Mouse (Mus musculus) WW6 (cell line): ENCODE measurements around the gene Adgrb3.
A peak's percentile ranks its signal among the peaks of the same experiment; 100 is the strongest.

Source experiments
- DNase-seq: peaks from one replicate; pipeline ENCODE4 v3.0.0-alpha.2; 2013; ENCODE audit warnings: low read depth, low spot score

Adgrb3 gene

GRCm38 (mm10) chr1:25828971-25829920 lies at the start of gene Adgrb3:
Gene Adgrb3, minus strand, starts transcription at chr1:25829707.
- DNase-seq = no peak

DNA sequence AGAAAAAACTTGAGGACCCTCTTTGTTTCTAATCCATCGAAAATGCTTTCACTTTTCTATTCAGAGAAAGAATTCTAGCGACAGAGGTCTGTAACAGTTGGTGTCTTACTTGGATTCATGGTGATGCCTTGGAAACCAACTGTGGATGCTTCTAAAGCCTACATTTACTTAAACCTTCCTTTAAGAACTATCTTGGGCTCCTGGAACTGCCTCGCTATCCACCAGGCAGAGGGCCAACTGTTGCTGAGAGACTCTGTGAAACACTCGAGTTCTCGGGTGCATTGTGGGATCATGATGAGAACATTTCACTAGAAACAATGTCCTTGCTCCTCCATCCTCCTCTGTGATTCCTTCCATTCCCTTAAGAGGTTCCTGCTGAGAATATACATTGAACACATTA lies 48.0 kb upstream of the Adgrb3 start:
- no peak for DNase-seq

- no peak for DNase-seq
These were observed 28.0 kb upstream of the Adgrb3 start for GRCm38 (mm10) chr1:25857473-25857872.

DNA sequence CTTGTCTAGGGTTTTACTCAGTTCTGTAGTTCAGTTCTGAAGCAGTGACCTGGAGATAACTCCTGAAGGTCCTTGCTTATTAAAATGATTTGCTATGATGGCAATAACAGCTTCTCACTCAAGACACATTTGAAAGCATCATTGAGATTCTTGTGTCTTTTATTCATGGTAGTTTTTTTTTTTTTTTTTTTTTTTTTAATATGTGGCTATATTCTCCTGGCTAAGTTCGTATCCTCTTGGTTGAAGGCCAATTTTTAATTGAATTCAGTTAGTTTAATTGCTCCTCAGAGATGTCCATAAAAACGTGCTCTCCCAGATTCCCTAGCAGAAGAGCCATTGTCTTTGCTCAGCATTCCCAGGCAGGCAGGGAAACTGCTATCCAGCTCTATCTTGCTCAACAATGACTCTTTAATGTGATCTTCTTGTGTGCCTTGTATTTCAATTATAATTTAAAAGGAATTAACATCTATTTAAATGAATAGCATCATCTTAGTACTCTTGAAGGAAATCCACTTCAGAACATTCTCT lies 25.0 kb upstream of the Adgrb3 start:
- no peak for DNase-seq

DNA sequence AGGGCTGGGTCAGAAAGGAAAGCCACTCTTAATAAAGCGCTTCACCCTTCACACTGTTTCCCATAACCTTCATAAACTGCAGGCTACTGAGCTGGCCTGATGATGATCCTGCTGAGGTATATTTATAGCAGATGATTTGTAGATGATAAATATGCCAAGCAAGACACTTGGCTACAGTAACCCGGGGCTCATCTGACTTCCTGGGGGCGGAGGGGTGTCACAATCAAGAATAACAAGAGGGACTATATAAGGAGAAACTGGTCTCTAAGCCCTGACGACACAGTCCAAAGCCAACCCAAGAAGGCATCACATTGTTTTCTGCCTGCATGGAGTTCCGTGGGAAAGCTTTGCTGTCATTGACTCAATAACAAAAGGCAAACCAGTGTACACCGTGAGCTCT lies 2.8 kb upstream of the Adgrb3 start:
- no peak for DNase-seq

DNA sequence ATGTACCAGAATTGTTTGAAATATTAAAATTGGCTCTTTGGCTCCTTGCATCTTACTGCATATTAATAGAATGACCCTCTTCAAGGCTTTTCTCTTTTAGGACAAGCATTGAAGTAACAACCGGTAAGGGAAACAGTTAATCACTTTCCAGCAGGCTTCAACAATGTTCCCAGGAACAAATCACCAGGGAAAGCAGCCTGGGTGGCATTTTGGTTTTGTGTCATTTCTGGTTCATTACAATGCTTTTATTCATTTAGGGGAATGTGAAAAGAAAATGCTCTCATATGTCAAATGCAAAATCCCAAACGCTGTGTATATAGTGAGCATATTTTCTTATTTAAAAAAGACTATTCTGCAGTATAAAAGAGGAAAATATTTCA lies 2.0 kb upstream of the Adgrb3 start:
- DNase-seq = no peak

DNA sequence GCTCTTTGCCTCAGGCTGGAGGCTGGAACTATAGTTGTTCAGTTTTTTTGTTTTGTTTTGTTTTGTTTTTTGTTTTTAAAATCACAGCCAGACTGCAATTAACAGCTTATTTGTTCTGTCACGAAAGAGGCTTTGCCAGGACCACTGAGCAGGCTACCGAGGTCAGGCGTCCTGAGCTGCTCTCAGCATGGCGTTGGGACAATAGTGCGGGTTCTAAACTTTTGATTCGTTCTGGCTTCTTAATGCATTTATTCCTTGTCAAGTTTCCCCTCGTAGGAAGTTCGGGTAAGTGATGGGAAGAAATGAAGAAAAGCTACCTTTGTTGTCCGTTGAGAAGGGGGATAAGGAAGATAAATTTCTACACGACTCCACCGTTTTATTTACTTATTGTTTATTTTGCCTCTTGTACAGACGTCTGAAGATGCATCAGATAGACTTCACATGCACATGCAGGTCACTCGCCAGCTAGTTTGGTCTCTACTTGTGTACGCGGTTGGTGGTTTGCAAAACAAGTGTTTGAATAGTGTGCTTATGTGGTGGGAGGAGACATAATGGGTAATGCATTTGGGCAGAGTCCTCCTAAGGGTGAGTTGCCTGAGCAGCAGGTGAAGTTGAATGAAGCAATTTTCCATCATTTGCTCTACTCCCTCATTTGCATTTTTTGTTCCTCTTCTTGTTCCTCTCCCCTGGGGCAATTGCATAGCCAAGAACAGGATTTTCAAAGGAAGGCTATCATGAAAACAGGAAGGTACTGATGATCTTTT lies 1.4 kb upstream of the Adgrb3 start:
- DNase-seq = no peak

GRCm38 (mm10) chr1:25829921-25830751 lies 629 bp upstream of the Adgrb3 start:
- peak; percentile 63 for DNase-seq

DNA sequence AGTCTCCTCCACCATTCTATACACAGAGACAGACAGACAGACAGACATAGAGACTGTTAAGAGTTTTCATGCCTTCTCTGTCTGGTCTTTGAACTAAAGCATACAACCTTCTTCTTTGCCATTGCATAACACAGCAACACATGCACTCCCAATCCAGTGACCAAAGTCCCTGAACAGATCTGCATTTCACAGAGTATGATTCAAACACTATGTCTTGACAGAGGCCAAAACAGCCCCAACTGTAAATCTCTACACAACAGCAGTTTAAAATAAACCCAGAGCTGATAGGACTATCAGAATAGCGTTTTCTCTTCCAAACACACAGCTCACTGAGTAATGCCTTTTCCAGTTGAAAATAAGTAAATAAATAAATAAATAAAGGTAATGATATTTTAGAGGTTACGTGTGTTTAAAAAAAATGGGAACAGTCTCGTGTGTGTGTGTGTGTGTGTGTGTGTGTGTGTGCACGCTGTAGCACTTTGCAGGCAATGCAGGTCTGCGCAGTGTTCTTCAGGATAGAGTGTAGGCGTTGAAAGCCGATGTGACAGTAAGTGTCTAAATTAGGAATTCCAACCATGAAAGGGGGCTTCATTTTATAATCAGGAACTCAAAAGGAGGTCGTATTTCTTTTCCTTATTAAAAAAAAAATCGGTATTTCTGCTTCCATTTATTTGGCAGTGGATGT lies 1.3 kb downstream of the Adgrb3 start:
- no peak for DNase-seq

- DNase-seq = no peak
These were observed 2.1 kb downstream of the Adgrb3 start for GRCm38 (mm10) chr1:25827436-25827835.

GRCm38 (mm10) chr1:25826771-25827170 lies 2.7 kb downstream of the Adgrb3 start:
- no peak for DNase-seq

GRCm38 (mm10) chr1:25824626-25825025 lies 4.9 kb downstream of the Adgrb3 start:
- no peak for DNase-seq

DNA sequence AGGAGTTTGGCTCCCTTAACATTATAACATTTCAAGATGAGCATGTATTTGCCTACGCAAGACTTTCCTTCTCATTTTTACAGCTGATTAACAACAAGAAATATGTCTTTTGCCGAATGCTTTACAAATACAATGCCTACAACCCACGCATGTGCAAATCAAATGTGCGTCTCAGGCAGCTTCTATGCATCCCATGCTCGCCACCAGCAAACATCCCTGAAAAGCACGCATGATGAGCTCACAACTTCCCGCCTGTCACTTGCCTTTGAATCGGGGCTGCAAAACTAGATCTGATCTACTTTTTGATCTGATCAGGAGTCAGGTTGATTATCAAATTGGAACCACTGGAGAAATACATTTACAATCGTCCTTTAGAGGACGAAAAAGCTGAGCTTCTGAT lies 5.5 kb downstream of the Adgrb3 start:
- no peak for DNase-seq

GRCm38 (mm10) chr1:25815491-25815890 lies 14.0 kb downstream of the Adgrb3 start:
- no peak for DNase-seq

GRCm38 (mm10) chr1:25778784-25779183 lies 50.7 kb downstream of the Adgrb3 start:
- no peak for DNase-seq

DNA sequence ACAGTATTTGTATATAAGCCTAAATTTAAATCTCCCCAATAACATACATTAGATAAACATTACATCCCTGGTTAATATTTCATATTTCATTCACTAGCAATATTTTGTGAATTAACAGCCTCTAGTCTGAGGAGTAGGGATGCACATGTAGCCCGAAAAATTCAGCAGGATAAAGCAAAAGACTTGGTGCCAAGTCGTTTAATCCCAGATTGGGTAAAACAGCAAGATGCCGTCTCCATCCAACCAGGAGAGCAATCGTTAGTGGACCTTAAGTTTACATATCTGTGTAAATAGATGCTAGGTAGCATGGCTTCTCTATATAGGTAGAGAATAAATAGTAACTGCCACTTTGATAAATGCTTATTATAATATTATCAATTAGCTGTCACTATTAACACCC lies 52.0 kb downstream of the Adgrb3 start:
- DNase-seq = no peak

DNA sequence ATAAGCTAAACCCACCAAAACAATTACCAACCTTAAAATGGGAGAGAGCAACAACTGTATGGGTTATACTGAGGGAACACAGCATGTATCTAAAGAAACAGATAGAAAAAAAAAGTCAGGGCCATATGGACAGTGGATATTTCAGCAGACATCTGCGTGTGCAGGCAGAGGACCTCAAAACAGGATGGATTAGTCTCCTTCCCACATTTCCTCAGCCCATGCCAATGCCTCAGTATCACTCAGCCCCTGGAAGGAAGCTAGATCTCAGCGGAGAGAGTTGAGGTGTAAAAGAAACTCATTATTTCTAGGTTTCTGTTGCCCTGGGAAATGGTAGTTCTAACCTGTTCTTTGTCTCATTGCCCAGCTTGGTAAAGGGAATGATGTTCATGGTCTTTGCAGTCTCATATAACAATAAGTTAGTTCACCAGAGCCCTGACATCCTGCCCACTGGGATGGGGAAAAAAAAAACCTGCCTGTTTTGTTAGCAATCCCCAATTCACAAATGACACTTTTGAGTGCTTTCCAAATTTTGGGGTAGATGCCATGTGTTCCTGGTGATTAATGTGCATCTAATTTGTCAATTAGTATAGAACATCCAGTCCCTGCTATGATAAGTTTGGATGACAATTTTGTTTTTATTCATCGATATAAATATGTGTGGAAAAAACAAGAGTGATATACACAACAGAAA lies 53.9 kb downstream of the Adgrb3 start:
- DNase-seq = no peak

- DNase-seq = no peak
These were observed 60.5 kb downstream of the Adgrb3 start for GRCm38 (mm10) chr1:25768958-25769357.

DNA sequence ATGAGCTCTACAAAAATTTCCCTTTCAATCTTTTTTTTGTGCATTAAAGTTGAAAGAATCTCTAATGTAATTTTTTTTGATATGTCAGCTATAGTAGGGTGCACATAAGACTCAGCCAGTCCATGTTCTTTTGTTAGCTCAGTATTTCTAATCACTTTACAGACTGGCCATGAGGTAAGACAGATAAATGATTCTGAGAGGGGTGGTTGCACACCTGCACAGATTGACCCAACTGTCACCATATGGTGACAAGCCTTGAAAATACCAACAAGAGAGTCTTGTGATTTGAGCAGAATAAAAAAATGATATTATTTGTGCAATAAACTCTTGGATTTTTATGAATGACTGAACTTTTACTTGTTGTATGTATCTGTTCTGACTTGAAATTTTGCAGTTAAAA lies 74.2 kb downstream of the Adgrb3 start:
- no peak for DNase-seq

DNA sequence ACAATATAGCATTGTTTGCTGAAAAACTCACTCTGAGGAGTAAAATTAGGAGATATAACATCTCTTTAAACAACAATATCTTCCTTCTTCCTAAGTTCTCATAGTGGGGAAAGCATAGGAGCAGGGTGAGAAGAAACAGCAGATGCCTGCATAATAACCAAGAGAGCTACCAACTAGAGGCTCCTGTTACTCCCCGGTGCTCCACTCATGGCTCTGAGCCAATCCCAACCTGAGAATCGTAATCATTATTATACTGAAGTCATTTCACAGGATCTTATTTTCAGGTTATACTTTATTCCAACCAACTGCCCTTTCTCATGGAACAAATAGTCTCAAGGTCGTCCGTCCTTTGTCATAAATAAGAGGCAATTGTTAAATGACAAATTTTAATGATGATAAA lies 75.0 kb downstream of the Adgrb3 start:
- no peak for DNase-seq
